Mouse (Mus musculus) CD4-positive, CD25-positive, alpha-beta regulatory T cell, adult 4 months (primary cell): ENCODE data around the gene Lrrc1. TPM values are rescaled to one million over a fixed set of nuclear protein-coding genes. Genes with fewer than 3 reads are reported as not detected.
A peak's percentile ranks its signal among the peaks of the same experiment; 100 is the strongest.

Experiments used
- ATAC-seq: one replicate; pipeline ENCODE4 v1.8.0; 2017
- polyA plus RNA-seq, 2 experiments: library from polyadenylated mRNA; unstranded; fragments of 100-300 nt; shearing (Covaris generic); gene quantifications; one replicate each; pipeline ENCODE4 v1.2.1; 2017

Lrrc1 gene
- polyA plus RNA-seq, 2 experiments from 2014 or later = 3.2 to 4.3 TPM

GRCm38 (mm10) chr9:77502171-77502547 is 42.5 kb downstream of the Lrrc1 start:
- no peak for ATAC-seq

GRCm38 (mm10) chr9:77499084-77499483 is 45.6 kb downstream of the Lrrc1 start:
- no peak for ATAC-seq

- no peak for ATAC-seq
Observed at GRCm38 (mm10) chr9:77498406-77498805, 46.3 kb downstream of the Lrrc1 start.

GRCm38 (mm10) chr9:77497173-77497572 is 47.5 kb downstream of the Lrrc1 start:
- ATAC-seq = no peak

- ATAC-seq = no peak
Observed at GRCm38 (mm10) chr9:77496540-77497062, 48.1 kb downstream of the Lrrc1 start.

GRCm38 (mm10) chr9:77494307-77494706 is 50.4 kb downstream of the Lrrc1 start:
- no peak for ATAC-seq

- ATAC-seq = no peak
Observed at GRCm38 (mm10) chr9:77488611-77489010, 56.1 kb downstream of the Lrrc1 start.

- no peak for ATAC-seq
Observed at GRCm38 (mm10) chr9:77487427-77487826, 57.2 kb downstream of the Lrrc1 start.

- no peak for ATAC-seq
Observed at GRCm38 (mm10) chr9:77485915-77486314, 58.8 kb downstream of the Lrrc1 start.

GRCm38 (mm10) chr9:77484751-77485150 is 59.9 kb downstream of the Lrrc1 start:
- ATAC-seq = no peak

- no peak for ATAC-seq
Observed at GRCm38 (mm10) chr9:77483559-77483958, 61.1 kb downstream of the Lrrc1 start.

GRCm38 (mm10) chr9:77482281-77482680 is 62.4 kb downstream of the Lrrc1 start:
- no peak for ATAC-seq

- no peak for ATAC-seq
Observed at GRCm38 (mm10) chr9:77481380-77481779, 63.3 kb downstream of the Lrrc1 start.

- ATAC-seq = no peak
Observed at GRCm38 (mm10) chr9:77480574-77481319, 63.9 kb downstream of the Lrrc1 start.

- ATAC-seq = no peak
Observed at GRCm38 (mm10) chr9:77480001-77480400, 64.7 kb downstream of the Lrrc1 start.

GRCm38 (mm10) chr9:77478166-77478920 is 66.3 kb downstream of the Lrrc1 start:
- no peak for ATAC-seq

- ATAC-seq = no peak
Observed at GRCm38 (mm10) chr9:77474535-77474934, 70.1 kb downstream of the Lrrc1 start.

- no peak for ATAC-seq
Observed at GRCm38 (mm10) chr9:77472557-77472956, 72.1 kb downstream of the Lrrc1 start.

- ATAC-seq = no peak
Observed at GRCm38 (mm10) chr9:77471646-77472220, 72.9 kb downstream of the Lrrc1 start.

GRCm38 (mm10) chr9:77469791-77470607 is 74.7 kb downstream of the Lrrc1 start:
- peak; percentile 84 for ATAC-seq

- peak; percentile 35 for ATAC-seq
Observed at GRCm38 (mm10) chr9:77466926-77467325, 77.7 kb downstream of the Lrrc1 start.

GRCm38 (mm10) chr9:77465401-77465800 is 79.3 kb downstream of the Lrrc1 start:
- ATAC-seq = no peak

- no peak for ATAC-seq
Observed at GRCm38 (mm10) chr9:77463861-77464260, 80.8 kb downstream of the Lrrc1 start.
